Mouse (Mus musculus): ENCODE measurements at regions not wholly inside any gene's neighbourhood (a gene's known extent, or its start where the extent isn't known, plus 50 kb on each side); places are given as distances from the start of the nearest gene placed in this dataset.

DNA sequence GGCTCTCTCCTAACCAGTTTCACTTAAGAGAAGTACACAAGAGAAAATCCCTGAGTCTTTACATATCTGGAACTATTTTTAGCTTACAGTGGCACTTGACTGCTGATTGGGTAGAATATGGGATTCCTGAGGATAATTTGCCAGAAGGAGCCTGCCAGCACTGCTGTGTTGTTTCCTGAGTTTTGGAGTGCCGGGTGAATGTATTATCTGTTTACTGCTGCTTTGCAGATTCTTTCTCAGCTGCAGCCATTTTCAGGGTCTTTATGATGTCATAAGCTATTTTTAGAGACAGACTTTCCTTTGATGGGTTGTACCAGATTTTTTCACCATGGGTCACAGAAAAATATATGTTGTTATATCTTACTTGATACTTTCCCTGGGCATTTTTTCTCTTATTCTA is 279.1 kb upstream of the Chrm2 start:
- ATAC-seq (ENCODE audit: insufficient number of reproducible peaks, low FRiP score, low TSS enrichment, low read depth) = no peak
- H3K4me2 ChIP-seq (ENCODE audit: low read depth, severe bottlenecking) = no peak overlapping the region

DNA sequence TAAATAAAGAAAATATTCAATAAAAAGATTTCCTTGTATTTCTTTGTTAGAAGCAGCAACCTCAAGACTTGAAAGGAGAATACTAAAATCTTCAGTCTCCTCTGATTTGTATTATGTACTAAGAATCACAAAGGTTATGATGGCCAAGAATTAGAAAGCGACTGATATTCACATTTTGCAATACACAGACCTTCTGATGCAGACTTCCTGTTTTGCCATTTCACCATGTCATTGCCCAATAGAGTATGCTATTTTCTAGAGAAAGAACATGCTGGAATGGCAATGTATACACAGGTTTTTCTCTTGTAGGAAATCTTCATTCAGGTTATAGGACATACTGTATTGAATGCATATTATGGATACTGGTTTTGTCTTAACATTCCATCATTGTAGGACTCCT is 250.7 kb upstream of the Chrm2 start:
- Histone ChIP-seq H3K9me3 (ENCODE audit: control insufficient read depth, low read length) (no peaks in the 10 kb centered on the region), H3K27ac (replicated peaks; ENCODE audit: low read depth, low read length) (no peak overlapping the region), H3K4me3 (ENCODE audit: low read depth, low read length) (no peak overlapping the region), H3K4me2 (ENCODE audit: low read depth, severe bottlenecking) (no peak overlapping the region), H3K36me3 (ENCODE audit: control insufficient read depth, insufficient read depth, low read length) (no peaks in the 10 kb centered on the region), H3K4me1 (ENCODE audit: control insufficient read depth, insufficient read depth, low read length) (no peaks in the 10 kb centered on the region), H3K9ac (ENCODE audit: low read length) (no peak overlapping the region), H3K27me3 (ENCODE audit: control insufficient read depth, insufficient read depth, low read length) (no peaks in the 10 kb centered on the region)
- ATAC-seq (ENCODE audit: insufficient number of reproducible peaks, low FRiP score, low TSS enrichment, low read depth) = no peak
- WGBS = 90% methylated on average over 1 of the region's 1 CpGs
- no peak for DNase-seq (ENCODE audit: low spot score)

More for the DNA sequence above, 279.1 kb upstream of the Chrm2 start:
- no peak for DNase-seq (ENCODE audit: low spot score)
- Histone ChIP-seq H3K9ac (ENCODE audit: low read length) (no peak overlapping the region), H3K9me3 (ENCODE audit: control insufficient read depth, low read length) (no peaks in the 10 kb centered on the region), H3K4me3 (ENCODE audit: low read depth, low read length) (no peak overlapping the region), H3K36me3 (ENCODE audit: control insufficient read depth, insufficient read depth, low read length) (no peaks in the 10 kb centered on the region), H3K4me1 (ENCODE audit: control insufficient read depth, insufficient read depth, low read length) (no peaks in the 10 kb centered on the region), H3K27ac (replicated peaks; ENCODE audit: low read depth, low read length) (no peak overlapping the region), H3K27me3 (ENCODE audit: control insufficient read depth, insufficient read depth, low read length) (no peaks in the 10 kb centered on the region)
- WGBS = 59% methylated on average over 1 of the region's 1 CpGs

DNA sequence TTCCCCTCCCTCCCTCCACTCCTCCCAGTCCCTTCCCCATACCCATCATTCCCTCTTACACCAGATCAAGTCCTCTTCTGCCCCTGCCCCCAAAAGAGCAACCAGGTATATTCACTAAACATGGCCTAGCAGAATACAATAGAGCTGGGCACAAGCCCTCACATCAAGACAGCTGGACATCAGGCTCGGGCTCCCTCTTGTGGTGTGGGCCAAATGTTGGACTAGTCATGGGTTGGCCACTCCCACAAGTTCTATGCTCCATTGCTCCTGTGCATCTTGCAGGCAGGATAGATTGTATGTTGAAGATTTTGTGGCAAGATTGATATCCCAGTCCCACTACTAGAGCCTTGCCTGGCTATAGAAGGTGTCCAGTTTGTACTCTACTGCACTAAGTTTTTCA is 240.6 kb upstream of the Chrm2 start:
- Histone ChIP-seq H3K4me3 (ENCODE audit: low read depth, low read length) (no peak overlapping the region), H3K9ac (ENCODE audit: low read length) (no peak overlapping the region), H3K9me3 (ENCODE audit: control insufficient read depth, low read length) (no peaks in the 10 kb centered on the region), H3K27me3 (ENCODE audit: control insufficient read depth, insufficient read depth, low read length) (no peaks in the 10 kb centered on the region), H3K36me3 (ENCODE audit: control insufficient read depth, insufficient read depth, low read length) (no peaks in the 10 kb centered on the region), H3K4me1 (ENCODE audit: control insufficient read depth, insufficient read depth, low read length) (no peaks in the 10 kb centered on the region), H3K4me2 (ENCODE audit: low read depth, severe bottlenecking) (no peak overlapping the region), H3K27ac (replicated peaks; ENCODE audit: low read depth, low read length) (no peak overlapping the region)
- 96% methylated on average over 1 of the region's 1 CpGs for WGBS
- ATAC-seq (ENCODE audit: insufficient number of reproducible peaks, low FRiP score, low TSS enrichment, low read depth) (no peak), DNase-seq (ENCODE audit: low spot score) (no peak)

DNA sequence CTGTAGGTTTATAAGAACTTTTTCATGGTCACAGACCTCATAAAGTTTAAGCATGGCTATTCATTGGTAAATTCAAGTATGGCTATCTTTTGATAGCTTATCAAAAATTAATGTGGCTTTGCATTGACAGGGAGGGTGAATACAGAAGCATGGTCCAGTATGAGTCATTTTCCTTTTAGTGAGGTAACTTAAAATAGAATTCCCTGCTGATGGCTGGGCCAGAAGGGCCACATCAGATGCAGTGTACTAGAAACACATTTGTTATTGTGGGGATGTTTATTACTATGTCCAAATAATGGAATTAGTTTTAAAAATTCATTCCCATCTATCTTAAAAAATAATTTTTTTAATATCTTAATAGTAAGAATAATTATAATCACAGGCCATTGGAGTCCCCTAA is 213.4 kb upstream of the Chrm2 start:
- DNase-seq (ENCODE audit: low spot score) (no peak), ATAC-seq (ENCODE audit: insufficient number of reproducible peaks, low FRiP score, low TSS enrichment, low read depth) (no peak)
- Histone ChIP-seq H3K36me3 (ENCODE audit: control insufficient read depth, insufficient read depth, low read length) (no peaks in the 10 kb centered on the region), H3K9ac (ENCODE audit: low read length) (no peak overlapping the region), H3K27me3 (ENCODE audit: control insufficient read depth, insufficient read depth, low read length) (no peaks in the 10 kb centered on the region), H3K9me3 (ENCODE audit: control insufficient read depth, low read length) (no peaks in the 10 kb centered on the region), H3K27ac (replicated peaks; ENCODE audit: low read depth, low read length) (no peak overlapping the region), H3K4me2 (ENCODE audit: low read depth, severe bottlenecking) (no peak overlapping the region), H3K4me1 (ENCODE audit: control insufficient read depth, insufficient read depth, low read length) (no peaks in the 10 kb centered on the region), H3K4me3 (ENCODE audit: low read depth, low read length) (no peak overlapping the region)

DNA sequence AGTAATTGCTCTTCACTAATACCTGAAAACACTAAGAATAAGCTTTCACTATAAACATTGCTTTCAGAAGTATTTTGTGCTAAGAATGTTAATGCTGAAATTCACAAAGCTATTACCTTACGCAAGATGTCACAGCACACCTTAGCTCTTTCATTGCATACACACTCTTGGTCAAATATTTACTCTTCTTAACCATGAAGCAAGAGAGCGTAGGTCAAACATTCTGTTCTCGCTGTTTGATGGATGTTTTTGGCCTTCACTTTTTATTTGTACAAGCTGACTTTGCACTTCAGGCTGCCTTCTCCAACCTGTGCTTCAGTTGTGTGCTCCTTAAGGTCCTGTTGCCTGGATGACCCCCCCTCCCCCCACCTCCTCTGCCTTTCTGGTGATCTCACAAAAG is 212.8 kb upstream of the Chrm2 start:
- Histone ChIP-seq H3K36me3 (ENCODE audit: control insufficient read depth, insufficient read depth, low read length) (no peaks in the 10 kb centered on the region), H3K9ac (ENCODE audit: low read length) (no peak overlapping the region), H3K9me3 (ENCODE audit: control insufficient read depth, low read length) (no peaks in the 10 kb centered on the region), H3K27me3 (ENCODE audit: control insufficient read depth, insufficient read depth, low read length) (no peaks in the 10 kb centered on the region), H3K4me2 (ENCODE audit: low read depth, severe bottlenecking) (no peak overlapping the region), H3K4me3 (ENCODE audit: low read depth, low read length) (no peak overlapping the region), H3K27ac (replicated peaks; ENCODE audit: low read depth, low read length) (no peak overlapping the region), H3K4me1 (ENCODE audit: control insufficient read depth, insufficient read depth, low read length) (no peaks in the 10 kb centered on the region)
- DNase-seq (ENCODE audit: low spot score) = no peak
- WGBS = 92% methylated on average over 3 of the region's 3 CpGs
- ATAC-seq (ENCODE audit: insufficient number of reproducible peaks, low FRiP score, low TSS enrichment, low read depth) = no peak

DNA sequence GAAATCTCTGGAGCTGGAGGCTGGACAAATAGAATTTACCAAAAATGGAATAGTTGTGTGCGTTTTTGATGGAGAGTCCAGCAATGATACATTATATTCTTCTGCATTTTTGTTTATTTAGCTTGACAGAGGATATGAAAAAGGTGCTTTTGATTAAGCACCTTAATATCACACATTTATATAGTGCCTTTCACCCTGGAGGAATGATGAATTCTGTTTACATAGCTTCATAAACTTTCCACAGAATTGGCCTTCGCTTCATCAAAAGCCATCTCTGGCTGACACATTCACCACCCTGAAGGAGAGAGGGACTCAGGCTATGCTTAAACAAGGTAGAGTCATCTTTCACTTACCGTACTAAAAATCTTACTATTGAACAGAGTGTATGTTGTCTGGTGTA is 208.0 kb upstream of the Chrm2 start:
- H3K4me3 ChIP-seq (ENCODE audit: low read depth, low read length) = no peak overlapping the region
- no peaks in the 10 kb centered on the region for H3K4me1 ChIP-seq (ENCODE audit: control insufficient read depth, insufficient read depth, low read length)
- WGBS = 83% methylated on average over 3 of the region's 3 CpGs
- ATAC-seq (ENCODE audit: insufficient number of reproducible peaks, low FRiP score, low TSS enrichment, low read depth) (no peak), DNase-seq (ENCODE audit: low spot score) (no peak)
- no peaks in the 10 kb centered on the region for H3K9me3 ChIP-seq (ENCODE audit: control insufficient read depth, low read length)
- no peak overlapping the region for H3K27ac ChIP-seq (replicated peaks; ENCODE audit: low read depth, low read length)
- no peak overlapping the region for H3K4me2 ChIP-seq (ENCODE audit: low read depth, severe bottlenecking)
- no peaks in the 10 kb centered on the region for H3K27me3 ChIP-seq (ENCODE audit: control insufficient read depth, insufficient read depth, low read length)
- no peaks in the 10 kb centered on the region for H3K36me3 ChIP-seq (ENCODE audit: control insufficient read depth, insufficient read depth, low read length)
- H3K9ac ChIP-seq (ENCODE audit: low read length) = no peak overlapping the region

DNA sequence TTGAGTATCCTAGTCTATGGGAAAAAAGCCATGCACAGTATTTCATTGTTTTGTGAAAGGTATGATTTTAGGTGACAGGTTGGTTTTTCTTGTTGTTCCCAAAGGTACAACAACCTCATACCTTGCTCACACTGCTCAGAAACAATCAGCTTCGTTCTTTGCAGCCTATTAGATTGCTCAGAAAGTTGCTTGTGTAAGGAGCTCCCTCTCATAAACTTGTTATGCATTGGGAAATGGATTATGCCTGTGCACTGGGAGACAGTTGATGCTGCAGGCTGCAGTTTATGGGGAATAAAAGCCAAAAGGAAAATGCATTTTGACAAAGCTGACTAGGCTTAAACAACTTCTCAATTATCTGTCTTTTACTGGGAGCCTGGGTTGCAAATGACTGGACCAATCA is 205.2 kb upstream of the Chrm2 start:
- no peaks in the 10 kb centered on the region for H3K4me1 ChIP-seq (ENCODE audit: control insufficient read depth, insufficient read depth, low read length)
- H3K36me3 ChIP-seq (ENCODE audit: control insufficient read depth, insufficient read depth, low read length) = no peaks in the 10 kb centered on the region
- H3K9ac ChIP-seq (ENCODE audit: low read length) = no peak overlapping the region
- no peaks in the 10 kb centered on the region for H3K9me3 ChIP-seq (ENCODE audit: control insufficient read depth, low read length)
- H3K27me3 ChIP-seq (ENCODE audit: control insufficient read depth, insufficient read depth, low read length) = no peaks in the 10 kb centered on the region
- no peak for DNase-seq (ENCODE audit: low spot score)
- H3K4me2 ChIP-seq (ENCODE audit: low read depth, severe bottlenecking) = no peak overlapping the region
- no peak for ATAC-seq (ENCODE audit: insufficient number of reproducible peaks, low FRiP score, low TSS enrichment, low read depth)
- H3K4me3 ChIP-seq (ENCODE audit: low read depth, low read length) = no peak overlapping the region
- 59% methylated on average over 1 of the region's 1 CpGs for WGBS
- no peak overlapping the region for H3K27ac ChIP-seq (replicated peaks; ENCODE audit: low read depth, low read length)

DNA sequence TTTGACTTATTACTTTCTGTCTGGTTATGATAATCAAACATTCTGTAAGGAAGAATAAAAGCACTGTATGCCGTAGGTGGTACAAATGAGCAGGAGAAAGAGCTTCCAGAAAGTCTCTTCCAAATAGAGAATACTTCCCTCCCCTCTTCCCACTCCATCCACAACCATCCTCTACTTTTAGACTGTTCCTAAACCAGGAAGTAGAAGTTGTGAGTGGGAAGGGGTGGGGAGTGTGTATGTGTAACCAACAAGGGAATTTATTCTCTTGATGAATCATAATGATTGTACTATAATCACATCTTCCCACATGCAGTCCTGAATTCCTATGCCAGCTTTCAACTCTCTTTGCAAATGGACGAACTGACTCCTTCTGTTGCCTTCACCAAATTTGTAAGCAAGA is 181.2 kb upstream of the Chrm2 start:
- WGBS = 89% methylated on average over 2 of the region's 2 CpGs
- H3K36me3 ChIP-seq (ENCODE audit: control insufficient read depth, insufficient read depth, low read length) = no peaks in the 10 kb centered on the region

DNA sequence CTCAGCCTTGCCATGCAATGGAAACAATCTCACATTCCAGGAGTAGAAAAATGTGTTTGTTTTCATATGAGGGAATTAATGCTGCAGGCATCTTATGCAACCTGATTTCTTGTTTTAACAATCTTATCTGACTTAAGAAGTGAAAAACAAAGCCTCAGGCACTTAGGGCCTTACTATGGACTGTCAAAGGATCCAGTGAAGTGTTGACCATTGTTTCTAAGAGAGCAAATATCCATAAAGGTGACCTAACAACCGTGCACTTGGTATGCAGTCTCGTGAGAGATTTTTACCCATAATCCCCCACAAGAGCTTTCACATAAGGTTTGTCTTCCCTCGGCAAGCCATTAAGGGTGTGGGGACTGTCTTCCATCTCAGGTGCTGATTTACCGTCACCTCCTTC is 166.6 kb upstream of the Chrm2 start:
- H3K9me3 ChIP-seq (ENCODE audit: control insufficient read depth, low read length) = no peaks in the 10 kb centered on the region
- no peaks in the 10 kb centered on the region for H3K27me3 ChIP-seq (ENCODE audit: control insufficient read depth, insufficient read depth, low read length)
- H3K27ac ChIP-seq (replicated peaks; ENCODE audit: low read depth, low read length) = no peak overlapping the region
- ATAC-seq (ENCODE audit: insufficient number of reproducible peaks, low FRiP score, low TSS enrichment, low read depth) = no peak
- no peaks in the 10 kb centered on the region for H3K4me1 ChIP-seq (ENCODE audit: control insufficient read depth, insufficient read depth, low read length)
- H3K36me3 ChIP-seq (ENCODE audit: control insufficient read depth, insufficient read depth, low read length) = no peaks in the 10 kb centered on the region
- no peak for DNase-seq (ENCODE audit: low spot score)
- no peak overlapping the region for H3K4me2 ChIP-seq (ENCODE audit: low read depth, severe bottlenecking)
- H3K4me3 ChIP-seq (ENCODE audit: low read depth, low read length) = no peak overlapping the region
- WGBS = 84% methylated on average over 4 of the region's 4 CpGs
- H3K9ac ChIP-seq (ENCODE audit: low read length) = no peak overlapping the region

More for the DNA sequence above, 181.2 kb upstream of the Chrm2 start:
- Histone ChIP-seq H3K4me3 (ENCODE audit: low read depth, low read length) (no peak overlapping the region), H3K9ac (ENCODE audit: low read length) (no peak overlapping the region), H3K27ac (replicated peaks; ENCODE audit: low read depth, low read length) (no peak overlapping the region), H3K4me1 (ENCODE audit: control insufficient read depth, insufficient read depth, low read length) (no peaks in the 10 kb centered on the region), H3K27me3 (ENCODE audit: control insufficient read depth, insufficient read depth, low read length) (no peaks in the 10 kb centered on the region), H3K4me2 (ENCODE audit: low read depth, severe bottlenecking) (no peak overlapping the region), H3K9me3 (ENCODE audit: control insufficient read depth, low read length) (no peaks in the 10 kb centered on the region)
- ATAC-seq (ENCODE audit: insufficient number of reproducible peaks, low FRiP score, low TSS enrichment, low read depth) = no peak
- DNase-seq (ENCODE audit: low spot score) = no peak

All from limb, embryonic 11.5 days (tissue).